Mouse (Mus musculus) forebrain, postnatal 0 days (tissue): ENCODE measurements around the gene Aspscr1. TPM values are rescaled to one million over a fixed set of nuclear protein-coding genes. Genes with fewer than 3 reads are reported as not detected.

Source experiments
- ATAC-seq: fragments of 200-750 bp; cut with Nextera tagmentation; 2 replicates; pipeline ENCODE4 v1.8.0; 2017; ENCODE audit warnings: mild to moderate bottlenecking, moderate library complexity
- DNase-seq: peaks from one replicate; pipeline ENCODE4 v3.0.0-alpha.2; 2015
- H3K27ac ChIP-seq: fragments of 300-500 bp; sonication (generic); 2 replicates; pipeline ENCODE4 v1.5.1; 2014; ENCODE audit warnings: low read depth, mild to moderate bottlenecking, antibody characterized with exemption, low read length, moderate library complexity, mixed read lengths
- H3K27me3 ChIP-seq: fragments of 300-500 bp; sonication (generic); 2 replicates; pipeline ENCODE4 v1.6.1; 2014; ENCODE audit warnings: mild to moderate bottlenecking, low read length, mixed read lengths; ENCODE audit not compliant: insufficient read depth
- H3K36me3 ChIP-seq: fragments of 300-500 bp; sonication (generic); 2 replicates; pipeline ENCODE4 v1.6.1; 2014; ENCODE audit warnings: mild to moderate bottlenecking, moderate library complexity; ENCODE audit not compliant: insufficient read depth
- H3K4me1 ChIP-seq: fragments of 300-500 bp; sonication (generic); 2 replicates; pipeline ENCODE4 v1.6.1; 2014; ENCODE audit warnings: antibody characterized with exemption; ENCODE audit not compliant: insufficient read depth
- H3K4me2 ChIP-seq: fragments of 300-500 bp; sonication (generic); 2 replicates; pipeline ENCODE4 v1.6.1; 2014; ENCODE audit warnings: low read depth, mild to moderate bottlenecking, moderate library complexity
- H3K4me3 ChIP-seq: fragments of 300-500 bp; sonication (generic); 2 replicates; pipeline ENCODE4 v1.5.1; 2014; ENCODE audit warnings: low read depth, low read length, mixed read lengths
- H3K9ac ChIP-seq: fragments of 300-500 bp; sonication (generic); 2 replicates; pipeline ENCODE4 v1.6.1; 2014; ENCODE audit warnings: mild to moderate bottlenecking
- H3K9me3 ChIP-seq: fragments of 300-500 bp; sonication (generic); 2 replicates; pipeline ENCODE4 v1.6.1; 2016; ENCODE audit warnings: low read length
- CTCF ChIP-seq: sonication (generic); IDR thresholded peaks from 2 replicates; pipeline ENCODE4 v1.5.1; 2016; ENCODE audit warnings: antibody characterized with exemption, control low read depth, low read depth
- WGBS: fragments of 180-500 bp; shearing (Covaris S2); extraction: QIAGEN DNeasy Blood & Tissue Kit; methylation state at CpG from one replicate; pipeline ENCODE4 v1.1.7; 2014; 5-methylcytosine and 5-hydroxymethylcytosine counted together
- polyA plus RNA-seq: library from polyadenylated mRNA; unstranded; fragments of >200 nt; fragmentation: Nextera tagmentation; extraction: Ambion mirVana; gene quantifications from 2 replicates; pipeline ENCODE4 v1.2.1, GENCODE M21; 2015
- total RNA-seq: library from RNA; depleted of rRNA; stranded (reverse); fragments of >200 nt; gene quantifications from 2 replicates; pipeline ENCODE4 v1.2.3, GENCODE M21; 2014

Gene Aspscr1
- total and polyA plus RNA-seq, 2 experiments from 2014 or later, result 102 to 137 TPM

- no peak for DNase-seq
- Histone ChIP-seq H3K36me3 (peaks cover 13% of the 10 kb centered on the region), H3K27ac (0 out of 2 replicates have a peak overlapping the region, but pooled peaks have one; percentile 10), H3K4me3 (no peak overlapping the region), H3K9ac (no peak overlapping the region), H3K4me2 (no peak overlapping the region), H3K4me1 (no peaks in the 10 kb centered on the region), H3K9me3 (no peaks in the 10 kb centered on the region), H3K27me3 (no peaks in the 10 kb centered on the region)
- no peak for TF ChIP-seq CTCF
- 43% methylated on average over 12 of the region's 12 CpGs for WGBS
- ATAC-seq, result peak; percentile 36
Measured at GRCm38 (mm10) chr11:120695641-120696040, 22.9 kb downstream of the Aspscr1 start.

- no peaks in the 10 kb centered on the region for H3K9me3 ChIP-seq
- no peak overlapping the region for H3K27ac ChIP-seq
- 92% methylated on average over 6 of the region's 6 CpGs for WGBS
- peak; percentile 47 for TF ChIP-seq CTCF
- H3K4me3 ChIP-seq, result no peak overlapping the region
- H3K36me3 ChIP-seq, result peaks cover 14% of the 10 kb centered on the region
- H3K4me2 ChIP-seq, result no peak overlapping the region
- ATAC-seq (no peak), DNase-seq (no peak)
- H3K4me1 ChIP-seq, result no peaks in the 10 kb centered on the region
- no peak overlapping the region for H3K9ac ChIP-seq
- no peaks in the 10 kb centered on the region for H3K27me3 ChIP-seq
Measured at GRCm38 (mm10) chr11:120696568-120696967, 23.8 kb downstream of the Aspscr1 start.

GRCm38 (mm10) chr11:120697741-120698140 is 25.0 kb downstream of the Aspscr1 start:
- no peaks in the 10 kb centered on the region for H3K4me1 ChIP-seq
- 67% methylated on average over 10 of the region's 10 CpGs for WGBS
- DNase-seq (no peak), ATAC-seq (no peak)
- H3K4me3 ChIP-seq, result no peak overlapping the region
- H3K4me2 ChIP-seq, result no peak overlapping the region
- TF ChIP-seq CTCF, result no peak
- no peak overlapping the region for H3K27ac ChIP-seq
- H3K9ac ChIP-seq, result no peak overlapping the region
- H3K27me3 ChIP-seq, result no peaks in the 10 kb centered on the region
- H3K9me3 ChIP-seq, result no peaks in the 10 kb centered on the region
- H3K36me3 ChIP-seq, result peaks cover 23% of the 10 kb centered on the region

- H3K9me3 ChIP-seq, result no peaks in the 10 kb centered on the region
- H3K36me3 ChIP-seq, result peaks cover 35% of the 10 kb centered on the region
- no peak overlapping the region for H3K4me3 ChIP-seq
- no peak overlapping the region for H3K4me2 ChIP-seq
- no peak for ATAC-seq
- no peak overlapping the region for H3K9ac ChIP-seq
- WGBS, result 40% methylated on average over 15 of the region's 15 CpGs
- TF ChIP-seq CTCF, result no peak
- no peaks in the 10 kb centered on the region for H3K27me3 ChIP-seq
- DNase-seq, result no peak
- H3K4me1 ChIP-seq, result no peaks in the 10 kb centered on the region
- H3K27ac ChIP-seq, result no peak overlapping the region
Measured at GRCm38 (mm10) chr11:120703696-120704454, 31.1 kb downstream of the Aspscr1 start.

DNA sequence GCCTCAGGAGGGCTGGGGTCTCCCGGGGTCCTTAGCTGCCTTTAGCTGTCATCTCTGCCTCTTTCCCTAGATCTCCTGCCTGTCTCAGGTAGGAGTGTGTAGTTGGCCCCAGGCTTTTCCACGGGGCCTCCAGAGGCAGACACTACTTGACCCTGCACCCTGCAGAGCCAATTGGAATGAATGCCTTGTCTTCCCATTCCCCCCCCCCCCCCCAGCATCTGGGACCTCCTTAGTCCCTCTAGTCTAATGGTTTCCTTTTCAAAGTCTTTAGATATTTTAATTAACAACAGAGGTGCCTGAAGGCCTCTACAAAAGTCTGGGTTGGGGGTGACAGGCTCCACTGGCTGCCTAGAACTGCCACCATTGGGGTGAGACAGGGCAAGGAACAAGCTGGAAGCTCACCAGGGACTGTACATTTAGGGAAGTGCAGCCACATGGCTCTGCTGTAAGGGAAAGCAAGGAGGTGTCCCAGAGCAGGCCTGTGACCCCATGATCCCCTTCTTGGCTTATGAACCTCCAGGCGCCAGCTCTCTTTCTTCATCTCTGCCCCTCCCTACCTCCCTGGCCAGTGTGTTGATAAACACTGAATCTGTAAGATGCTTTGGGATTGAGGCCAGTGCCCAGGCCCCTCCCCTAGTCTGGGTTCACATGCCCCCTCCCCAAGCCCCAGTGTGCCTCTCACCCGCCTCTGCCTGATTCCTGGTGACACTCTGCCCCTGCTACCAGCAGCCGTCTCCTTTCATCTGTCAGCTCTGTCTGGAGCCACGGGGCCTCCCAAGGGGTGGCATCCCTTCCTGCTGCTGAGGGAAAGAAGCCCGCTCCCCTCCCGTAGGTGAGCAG is 31.9 kb downstream of the Aspscr1 start:
- Histone ChIP-seq H3K27me3 (no peaks in the 10 kb centered on the region), H3K9ac (no peak overlapping the region), H3K9me3 (no peaks in the 10 kb centered on the region), H3K4me3 (no peak overlapping the region), H3K4me1 (no peaks in the 10 kb centered on the region), H3K27ac (no peak overlapping the region), H3K4me2 (no peak overlapping the region), H3K36me3 (peaks cover 41% of the 10 kb centered on the region)
- no peak for ATAC-seq
- 31% methylated on average over 8 of the region's 8 CpGs for WGBS
- TF ChIP-seq CTCF, result no peak
- no peak for DNase-seq

DNA sequence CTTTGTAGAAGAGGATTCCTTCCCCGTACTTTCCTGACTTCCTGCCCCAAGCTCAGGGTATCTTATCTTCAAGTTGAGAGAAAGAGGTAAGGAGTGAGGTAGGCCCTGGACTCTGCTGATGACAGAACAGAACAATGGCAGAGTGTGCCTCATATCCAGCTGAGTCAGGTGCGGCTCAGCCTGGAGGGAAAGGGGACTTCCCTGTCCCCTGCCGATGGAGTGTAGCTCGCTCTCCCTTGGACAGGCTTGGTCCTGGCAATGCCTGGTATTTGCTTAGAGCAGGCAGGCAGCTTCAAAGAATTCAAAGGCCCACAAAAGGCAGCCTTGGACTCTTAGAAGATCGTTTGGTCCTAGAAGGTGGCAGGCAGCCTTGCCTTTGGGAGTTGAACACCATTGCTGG is 33.3 kb downstream of the Aspscr1 start:
- no peaks in the 10 kb centered on the region for H3K4me1 ChIP-seq
- peaks cover 45% of the 10 kb centered on the region for H3K36me3 ChIP-seq
- no peak overlapping the region for H3K9ac ChIP-seq
- TF ChIP-seq CTCF, result no peak
- no peak overlapping the region for H3K27ac ChIP-seq
- 58% methylated on average over 5 of the region's 5 CpGs for WGBS
- H3K4me3 ChIP-seq, result no peak overlapping the region
- H3K27me3 ChIP-seq, result no peaks in the 10 kb centered on the region
- DNase-seq (no peak), ATAC-seq (no peak)
- no peaks in the 10 kb centered on the region for H3K9me3 ChIP-seq
- no peak overlapping the region for H3K4me2 ChIP-seq

- Histone ChIP-seq H3K36me3 (peaks cover 36% of the 10 kb centered on the region), H3K9ac (no peak overlapping the region), H3K9me3 (no peaks in the 10 kb centered on the region), H3K27ac (no peak overlapping the region), H3K4me3 (no peak overlapping the region), H3K4me2 (no peak overlapping the region), H3K4me1 (no peaks in the 10 kb centered on the region), H3K27me3 (no peaks in the 10 kb centered on the region)
- 0 out of 2 replicates have a peak, but pooled peaks have one; percentile 30 for ATAC-seq
- 4% methylated on average over 12 of the region's 12 CpGs for WGBS
- TF ChIP-seq CTCF, result no peak
- DNase-seq, result no peak
Measured at GRCm38 (mm10) chr11:120707225-120707624, 34.5 kb downstream of the Aspscr1 start.
